Mouse (Mus musculus) MEL (cell line): ENCODE data around the gene Slc46a2. TPM values are rescaled to one million over a fixed set of nuclear protein-coding genes. Genes with fewer than 3 reads are reported as not detected.

ENCODE experiments used
- DNase-seq: peaks from one replicate; pipeline ENCODE4 v3.0.0; 2011; ENCODE audit warnings: low read depth, low spot score
- H3K27ac ChIP-seq: 2 replicates; pipeline ENCODE4 v1.5.1; 2012; ENCODE audit warnings: low read depth, mild to moderate bottlenecking, control low read depth, low read length, moderate library complexity; ENCODE audit not compliant: control insufficient read depth
- H3K27me3 ChIP-seq, 2 experiments: fragments of 150-350 bp in 1 of 2; sonication (generic) in 1 of 2; 2 replicates each; pipeline ENCODE4 v1.6.1; 2012; ENCODE audit warnings: low read length in 2 of 2, mild to moderate bottlenecking in 2 of 2, improper control_type of control experiment in 1 of 2, moderate library complexity in 1 of 2; ENCODE audit not compliant: insufficient read depth in 2 of 2, control insufficient read depth in 1 of 2
- H3K36me3 ChIP-seq, 2 experiments: 2 replicates each; pipeline ENCODE4 v1.6.1; 2012 to 2014; ENCODE audit warnings: low read length in 2 of 2, improper control_type of control experiment in 1 of 2, inconsistent platforms in 1 of 2, mild to moderate bottlenecking in 1 of 2; ENCODE audit not compliant: insufficient read depth in 2 of 2, control insufficient read depth in 1 of 2
- H3K4me1 ChIP-seq, 2 experiments: fragments of 150-350 bp in 1 of 2; sonication (generic) in 1 of 2; 2 replicates each; pipeline ENCODE4 v1.6.1; 2012; ENCODE audit warnings: low read length in 2 of 2, improper control_type of control experiment in 1 of 2, mild to moderate bottlenecking in 1 of 2; ENCODE audit not compliant: insufficient read depth in 2 of 2, control insufficient read depth in 1 of 2
- H3K4me3 ChIP-seq, 2 experiments: fragments of 150-350 bp in 1 of 2; sonication (generic) in 1 of 2; 2 replicates each; pipeline ENCODE4 v1.5.1; 2012; ENCODE audit warnings: low read depth in 2 of 2, low read length in 2 of 2, mild to moderate bottlenecking in 2 of 2, moderate library complexity in 2 of 2, control low read depth in 1 of 2, improper control_type of control experiment in 1 of 2; ENCODE audit not compliant: control insufficient read depth in 1 of 2, insufficient read depth in 1 of 2
- H3K79me2 ChIP-seq: 2 replicates; pipeline ENCODE4 v1.6.1; 2012; ENCODE audit warnings: mild to moderate bottlenecking, low read length, moderate library complexity; ENCODE audit not compliant: control insufficient read depth, poor library complexity, insufficient read depth
- H3K9ac ChIP-seq: 2 replicates; pipeline ENCODE4 v1.6.1; 2012; ENCODE audit warnings: low read depth, mild to moderate bottlenecking, control low read depth, low read length, moderate library complexity; ENCODE audit not compliant: control insufficient read depth, poor library complexity, severe bottlenecking
- H3K9me3 ChIP-seq: fragments of 150-350 bp; sonication (generic); replicated peaks from 2 replicates; pipeline ENCODE4 v1.6.1; 2012; ENCODE audit warnings: mild to moderate bottlenecking, low read length, improper control_type of control experiment, moderate library complexity; ENCODE audit not compliant: insufficient read depth
- BHLHE40 ChIP-seq: IDR thresholded peaks from 2 replicates; pipeline ENCODE4 v1.6.1; 2012; ENCODE audit warnings: low read depth, mild to moderate bottlenecking, inconsistent platforms, low read length, improper control_type of control experiment, borderline replicate concordance
- CHD1 ChIP-seq: IDR thresholded peaks from 2 replicates; pipeline ENCODE4 v1.6.1; 2012; ENCODE audit warnings: low read depth, mild to moderate bottlenecking, inconsistent platforms, low read length, improper control_type of control experiment
- CHD2 ChIP-seq: IDR thresholded peaks from 2 replicates; pipeline ENCODE4 v1.6.1; 2011; ENCODE audit warnings: low read length, improper control_type of control experiment
- CTCF ChIP-seq, 3 experiments: IDR thresholded peaks in 2 of 3; conservative IDR thresholded peaks in 1 of 3; 2 replicates each; pipeline ENCODE4 v1.5.1; 2011 to 2012; ENCODE audit warnings: low read length in 3 of 3, low read depth in 2 of 3, mild to moderate bottlenecking in 2 of 3, improper control_type of control experiment in 1 of 3, inconsistent platforms in 1 of 3, mixed read lengths in 1 of 3, moderate library complexity in 1 of 3; ENCODE audit not compliant: control insufficient read depth in 1 of 3, insufficient read depth in 1 of 3, poor library complexity in 1 of 3, severe bottlenecking in 1 of 3
- E2F4 ChIP-seq: IDR thresholded peaks from 2 replicates; pipeline ENCODE4 v1.6.1; 2011; ENCODE audit warnings: low read depth, low read length, improper control_type of control experiment, borderline replicate concordance
- ETS1 ChIP-seq: IDR thresholded peaks from 2 replicates; pipeline ENCODE4 v1.6.1; 2012; ENCODE audit warnings: low read depth, mild to moderate bottlenecking, inconsistent platforms, low read length, improper control_type of control experiment, moderate library complexity
- GABPA ChIP-seq: IDR thresholded peaks from 2 replicates; pipeline ENCODE4 v1.6.1; 2012; ENCODE audit warnings: low read depth, mild to moderate bottlenecking, inconsistent platforms, low read length, improper control_type of control experiment, moderate library complexity
- GATA1 ChIP-seq: IDR thresholded peaks from 2 replicates; pipeline ENCODE4 v1.6.1; 2011; ENCODE audit warnings: low read depth, low read length, improper control_type of control experiment
- JUND ChIP-seq: IDR thresholded peaks from 2 replicates; pipeline ENCODE4 v1.6.1; 2011; ENCODE audit warnings: low read depth, mild to moderate bottlenecking, improper control_type of control experiment, low read length
- MAFK ChIP-seq: IDR thresholded peaks from 2 replicates; pipeline ENCODE4 v1.6.1; 2011; ENCODE audit warnings: low read depth, mild to moderate bottlenecking, low read length, improper control_type of control experiment, borderline replicate concordance
- MAZ ChIP-seq: IDR thresholded peaks from 2 replicates; pipeline ENCODE4 v1.6.1; 2012; ENCODE audit warnings: low read depth, mild to moderate bottlenecking, inconsistent platforms, low read length, improper control_type of control experiment
- MEF2A ChIP-seq: IDR thresholded peaks from 2 replicates; pipeline ENCODE4 v1.6.1; 2014; ENCODE audit warnings: low read depth, mild to moderate bottlenecking, inconsistent platforms, low read length, improper control_type of control experiment; ENCODE audit not compliant: poor library complexity, insufficient replicate concordance, severe bottlenecking; ENCODE audit errors: extremely low read depth
- MXI1 ChIP-seq: IDR thresholded peaks from 2 replicates; pipeline ENCODE4 v1.6.1; 2011; ENCODE audit warnings: mild to moderate bottlenecking, low read depth, low read length, improper control_type of control experiment
- MYB ChIP-seq: IDR thresholded peaks from 2 replicates; pipeline ENCODE4 v1.6.1; 2011; ENCODE audit warnings: mild to moderate bottlenecking, low read depth, low read length, improper control_type of control experiment
- NELFE ChIP-seq: IDR thresholded peaks from 2 replicates; pipeline ENCODE4 v1.6.1; 2011; ENCODE audit warnings: low read depth, low read length, improper control_type of control experiment
- NRF1 ChIP-seq: IDR thresholded peaks from 2 replicates; pipeline ENCODE4 v1.6.1; 2014; ENCODE audit warnings: low read depth, mild to moderate bottlenecking, inconsistent platforms, low read length, improper control_type of control experiment, moderate library complexity; ENCODE audit not compliant: poor library complexity, insufficient read depth, severe bottlenecking
- POLR2A ChIP-seq, 2 experiments: IDR thresholded peaks; 2 replicates each; pipeline ENCODE4 v1.6.1; 2011 to 2012; ENCODE audit warnings: low read length in 2 of 2, mild to moderate bottlenecking in 2 of 2, control low read depth in 1 of 2, improper control_type of control experiment in 1 of 2, low read depth in 1 of 2, moderate library complexity in 1 of 2; ENCODE audit not compliant: control insufficient read depth in 1 of 2, insufficient read depth in 1 of 2, poor library complexity in 1 of 2
- POLR2AphosphoS2 ChIP-seq: IDR thresholded peaks from 2 replicates; pipeline ENCODE4 v1.6.1; 2011; ENCODE audit warnings: low read length, improper control_type of control experiment
- POLR2AphosphoS5 ChIP-seq: IDR thresholded peaks from 2 replicates; pipeline ENCODE4 v1.6.1; 2012; ENCODE audit warnings: low read depth, borderline replicate concordance, mild to moderate bottlenecking, inconsistent platforms, low read length, moderate library complexity, mixed read lengths
- RAD21 ChIP-seq: IDR thresholded peaks from 2 replicates; pipeline ENCODE4 v1.6.1; 2011; ENCODE audit warnings: mild to moderate bottlenecking, low read depth, low read length, improper control_type of control experiment
- SIN3A ChIP-seq: IDR thresholded peaks from 2 replicates; pipeline ENCODE4 v1.6.1; 2012; ENCODE audit warnings: low read length, improper control_type of control experiment, inconsistent platforms
- SMC3 ChIP-seq: IDR thresholded peaks from 2 replicates; pipeline ENCODE4 v1.6.1; 2011; ENCODE audit warnings: low read depth, low read length, improper control_type of control experiment
- TBP ChIP-seq: IDR thresholded peaks from 2 replicates; pipeline ENCODE4 v1.8.0; 2011; ENCODE audit warnings: low read depth, low read length, improper control_type of control experiment
- TCF12 ChIP-seq: IDR thresholded peaks from 2 replicates; pipeline ENCODE4 v1.6.1; 2014; ENCODE audit warnings: low read depth, mild to moderate bottlenecking, inconsistent platforms, low read length, improper control_type of control experiment, moderate library complexity
- UBTF ChIP-seq: IDR thresholded peaks from 2 replicates; pipeline ENCODE4 v1.6.1; 2012; ENCODE audit warnings: low read depth, mild to moderate bottlenecking, inconsistent platforms, low read length, improper control_type of control experiment, moderate library complexity, borderline replicate concordance; ENCODE audit not compliant: insufficient read depth
- USF2 ChIP-seq, 2 experiments: IDR thresholded peaks; 2 replicates each; pipeline ENCODE4 v1.6.1; 2011 to 2012; ENCODE audit warnings: improper control_type of control experiment in 2 of 2, low read length in 2 of 2, borderline replicate concordance in 1 of 2, inconsistent platforms in 1 of 2, low read depth in 1 of 2, mild to moderate bottlenecking in 1 of 2; ENCODE audit not compliant: insufficient read depth in 1 of 2
- ZC3H11A ChIP-seq: IDR thresholded peaks from 2 replicates; pipeline ENCODE4 v1.6.1; 2012; ENCODE audit warnings: low read depth, mild to moderate bottlenecking, inconsistent platforms, low read length, improper control_type of control experiment
- ZKSCAN1 ChIP-seq: IDR thresholded peaks from 2 replicates; pipeline ENCODE4 v1.6.1; 2012; ENCODE audit warnings: low read depth, mild to moderate bottlenecking, inconsistent platforms, low read length, improper control_type of control experiment, moderate library complexity
- ZNF384 ChIP-seq: IDR thresholded peaks from 2 replicates; pipeline ENCODE4 v1.6.1; 2012; ENCODE audit warnings: low read depth, mild to moderate bottlenecking, inconsistent platforms, low read length, improper control_type of control experiment
- polyA plus RNA-seq, 2 experiments: library from polyadenylated mRNA; stranded (reverse) in 1 of 2; unstranded in 1 of 2; fragments of >175 nt in 1 of 2; fragments of >200 nt in 1 of 2; gene quantifications; 2 replicates each; pipeline versions ENCODE4 v1.2.1 to v1.2.4; 2012; ENCODE audit warnings: low replicate concordance in 2 of 2, low read depth in 1 of 2; ENCODE audit not compliant: insufficient read length in 2 of 2, insufficient read depth in 1 of 2, missing spikeins in 1 of 2
- total RNA-seq: library from RNA; depleted of rRNA; stranded (reverse); fragments of 300-350 nt; gene quantifications from 2 replicates; pipeline ENCODE4 v1.2.3, GENCODE M21; 2012

Slc46a2 gene
- total and polyA plus RNA-seq, 3 experiments, result not detected

- TF ChIP-seq BHLHE40 (peak; percentile 99), MYB (no peak), POLR2AphosphoS2 (no peak), CHD2 (no peak), MAZ (no peak), TBP (peak; percentile 70), MXI1 (no peak; the same call in 1 of the 2 replicates), UBTF (no peak), POLR2AphosphoS5 (no peak), SIN3A (peak; percentile 50; the same call in 1 of the 2 replicates), NELFE (no peak), POLR2A (IDR thresholded peaks at IDR 0.05; ENCODE audit: control insufficient read depth in 1 of 2, insufficient read depth in 1 of 2, low read depth in 1 of 2, low read length in 2 of 2, poor library complexity in 1 of 2) (peak in 1 of 2 experiments; percentile 49; a peak in 2 of 4 replicates), ZKSCAN1 (no peak), ETS1 (peak; percentile 89), RAD21 (no peak), MEF2A (no peak), CTCF (IDR thresholded peaks at IDR 0.05 in 2 of 3, conservative IDR thresholded peaks at IDR 0.05 in 1 of 3; ENCODE audit: control insufficient read depth in 1 of 3, insufficient read depth in 1 of 3, low read depth in 2 of 3, low read length in 3 of 3, poor library complexity in 1 of 3, severe bottlenecking in 1 of 3) (no peak), TCF12 (peak; percentile 94)
These were observed 51.0 kb downstream of the Slc46a2 start (continued) for GRCm38 (mm10) chr4:59863869-59864268.

GRCm38 (mm10) chr4:59862335-59862734 lies 52.5 kb downstream of the Slc46a2 start:
- H3K9me3 ChIP-seq, result no peaks in the 10 kb centered on the region
- peaks cover 2 to 15% of the 10 kb centered on the region in 2 experiments; a peak in 2 of 4 replicates for H3K4me1 ChIP-seq
- TF ChIP-seq NRF1, result no peak
- TF ChIP-seq UBTF, result no peak
- TF ChIP-seq RAD21, result no peak
- TF ChIP-seq GABPA, result no peak
- TF ChIP-seq CHD1, result no peak
- TF ChIP-seq JUND, result no peak
- TF ChIP-seq SMC3, result no peak
- no peak for TF ChIP-seq USF2 (IDR thresholded peaks at IDR 0.05; ENCODE audit: borderline replicate concordance in 1 of 2, insufficient read depth in 1 of 2, low read depth in 1 of 2, low read length in 2 of 2)
- no peak for TF ChIP-seq GATA1
- no peak for TF ChIP-seq ZC3H11A
- no peak for TF ChIP-seq ZNF384
- no peak for TF ChIP-seq MAFK
- TF ChIP-seq E2F4, result no peak
- TF ChIP-seq MXI1, result no peak
- no peak for TF ChIP-seq POLR2AphosphoS2
- no peak for TF ChIP-seq BHLHE40
- no peak overlapping the region for H3K9ac ChIP-seq
- no peaks in the 10 kb centered on the region for H3K79me2 ChIP-seq
- H3K4me3 ChIP-seq, result no peak overlapping the region
- DNase-seq, result no peak
- H3K36me3 ChIP-seq, result peaks cover 0 to 14% of the 10 kb centered on the region in 2 experiments; a peak in 2 of 4 replicates
- H3K27me3 ChIP-seq, result no peaks in the 10 kb centered on the region
- H3K27ac ChIP-seq, result no peak overlapping the region
